Mouse (Mus musculus) embryonic facial prominence, embryonic 12.5 days (tissue): ENCODE data around the gene Hoxa7. TPM values are rescaled to one million over a fixed set of nuclear protein-coding genes. Genes with fewer than 3 reads are reported as not detected.

Experiments
- ATAC-seq: fragments of 200-750 bp; cut with Nextera tagmentation; 2 replicates; pipeline ENCODE4 v1.8.0; 2017; ENCODE audit not compliant: insufficient number of reproducible peaks, insufficient read depth, low FRiP score, low TSS enrichment
- H3K27ac ChIP-seq: fragments of 300-500 bp; sonication (generic); 2 replicates; pipeline ENCODE4 v1.5.1; 2016; ENCODE audit warnings: mild to moderate bottlenecking
- H3K27me3 ChIP-seq: fragments of 300-500 bp; sonication (generic); 2 replicates; pipeline ENCODE4 v1.6.1; 2016; ENCODE audit warnings: mild to moderate bottlenecking, moderate library complexity
- H3K36me3 ChIP-seq: fragments of 300-500 bp; sonication (generic); 2 replicates; pipeline ENCODE4 v1.6.1; 2016; ENCODE audit warnings: mild to moderate bottlenecking
- H3K4me1 ChIP-seq: fragments of 300-500 bp; sonication (generic); 2 replicates; pipeline ENCODE4 v1.6.1; 2016
- H3K4me2 ChIP-seq: fragments of 300-500 bp; sonication (generic); replicated peaks from 2 replicates; pipeline ENCODE4 v1.6.1; 2016; ENCODE audit warnings: mild to moderate bottlenecking, moderate library complexity
- H3K4me3 ChIP-seq: fragments of 300-500 bp; sonication (generic); 2 replicates; pipeline ENCODE4 v1.5.1; 2016; ENCODE audit warnings: mild to moderate bottlenecking
- H3K9ac ChIP-seq: fragments of 300-500 bp; sonication (generic); 2 replicates; pipeline ENCODE4 v1.6.1; 2016; ENCODE audit warnings: mild to moderate bottlenecking, moderate library complexity
- H3K9me3 ChIP-seq: fragments of 300-500 bp; sonication (generic); 2 replicates; pipeline ENCODE4 v1.6.1; 2016; ENCODE audit warnings: mild to moderate bottlenecking, moderate library complexity
- WGBS: fragments of 180-500 bp; shearing (Covaris S2); methylation state at CpG from one replicate; pipeline ENCODE4 v1.1.7; 2016; 5-methylcytosine and 5-hydroxymethylcytosine counted together
- polyA plus RNA-seq: library from polyadenylated mRNA; unstranded; fragments of >200 nt; fragmentation: Nextera tagmentation; extraction: Ambion mirVana; gene quantifications from 2 replicates; pipeline ENCODE4 v1.2.1, GENCODE M21; 2016

Gene Hoxa7
- polyA plus RNA-seq, 1 experiment from 2014 or later, result 0.20 TPM

GRCm38 (mm10) chr6:52180726-52181125 is 40.9 kb downstream of the Hoxa7 start:
- Histone ChIP-seq H3K4me2 (no peak overlapping the region), H3K9ac (no peak overlapping the region), H3K27ac (no peak overlapping the region), H3K27me3 (peaks cover 99% of the 10 kb centered on the region), H3K4me3 (no peak overlapping the region), H3K36me3 (no peaks in the 10 kb centered on the region), H3K4me1 (no peaks in the 10 kb centered on the region), H3K9me3 (no peaks in the 10 kb centered on the region)
- 3% methylated on average over 3 of the region's 3 CpGs for WGBS
- no peak for ATAC-seq

DNA sequence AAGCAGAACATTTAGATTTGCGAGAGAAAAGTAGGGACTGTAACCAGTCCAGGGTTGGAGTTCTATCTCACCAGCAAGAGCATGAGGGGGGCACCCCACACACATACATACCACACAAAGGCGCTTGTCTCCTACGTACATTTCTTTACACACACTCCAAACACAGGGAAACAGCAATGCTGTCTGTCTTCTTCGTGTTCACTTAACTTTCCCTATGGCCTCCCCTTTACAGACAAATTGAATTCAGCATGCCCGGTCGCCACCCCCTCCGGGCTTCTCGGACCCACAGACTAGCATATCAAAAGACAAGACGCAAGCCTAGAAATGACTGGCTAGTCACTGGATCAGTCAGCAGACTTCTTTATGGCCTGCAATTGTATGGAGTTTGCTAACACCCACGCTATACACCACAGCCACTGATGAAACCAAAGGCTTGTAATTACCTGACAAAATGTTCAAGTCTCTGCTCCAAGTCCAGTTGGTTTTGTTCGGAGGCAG is 41.4 kb downstream of the Hoxa7 start:
- H3K27ac ChIP-seq, result no peak overlapping the region

DNA sequence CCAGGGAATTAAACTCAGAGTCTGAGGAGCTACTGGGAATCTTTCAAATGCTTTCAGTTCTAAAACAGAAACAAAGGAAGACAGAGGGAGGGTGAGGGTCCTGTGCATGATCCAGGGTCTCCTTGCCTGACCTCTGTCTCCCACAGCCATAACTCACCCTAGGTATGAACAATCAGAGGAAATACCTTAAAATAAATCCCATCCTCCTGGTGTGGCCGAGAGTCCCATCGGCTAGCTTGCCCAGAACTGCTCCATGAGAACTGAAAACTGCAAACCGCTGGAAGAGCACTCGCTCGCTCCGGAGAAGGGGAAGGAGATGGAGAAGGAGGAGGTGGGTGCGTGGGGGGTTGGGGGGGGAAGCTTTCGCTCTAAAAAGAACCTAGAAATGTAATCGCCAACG is 42.0 kb downstream of the Hoxa7 start:
- 2% methylated on average over 10 of the region's 10 CpGs for WGBS
- no peak overlapping the region; the same call in 1 of the 2 replicates for H3K4me3 ChIP-seq
- no peak overlapping the region; the same call in 1 of the 2 replicates for H3K9ac ChIP-seq
- ATAC-seq, result no peak
- no peak overlapping the region for H3K27ac ChIP-seq
- H3K27me3 ChIP-seq, result peaks cover 99% of the 10 kb centered on the region
- no peaks in the 10 kb centered on the region for H3K9me3 ChIP-seq
- no peaks in the 10 kb centered on the region for H3K4me1 ChIP-seq
- no peaks in the 10 kb centered on the region for H3K36me3 ChIP-seq
- no peak overlapping the region for H3K4me2 ChIP-seq

More for the DNA sequence above, 41.4 kb downstream of the Hoxa7 start:
- WGBS, result under 1% methylated on average over 11 of the region's 11 CpGs
- Histone ChIP-seq H3K27me3 (peaks cover 99% of the 10 kb centered on the region), H3K4me1 (no peaks in the 10 kb centered on the region), H3K9me3 (no peaks in the 10 kb centered on the region), H3K4me2 (no peak overlapping the region), H3K9ac (no peak overlapping the region; the same call in 1 of the 2 replicates), H3K4me3 (no peak overlapping the region), H3K36me3 (no peaks in the 10 kb centered on the region)
- ATAC-seq, result no peak

DNA sequence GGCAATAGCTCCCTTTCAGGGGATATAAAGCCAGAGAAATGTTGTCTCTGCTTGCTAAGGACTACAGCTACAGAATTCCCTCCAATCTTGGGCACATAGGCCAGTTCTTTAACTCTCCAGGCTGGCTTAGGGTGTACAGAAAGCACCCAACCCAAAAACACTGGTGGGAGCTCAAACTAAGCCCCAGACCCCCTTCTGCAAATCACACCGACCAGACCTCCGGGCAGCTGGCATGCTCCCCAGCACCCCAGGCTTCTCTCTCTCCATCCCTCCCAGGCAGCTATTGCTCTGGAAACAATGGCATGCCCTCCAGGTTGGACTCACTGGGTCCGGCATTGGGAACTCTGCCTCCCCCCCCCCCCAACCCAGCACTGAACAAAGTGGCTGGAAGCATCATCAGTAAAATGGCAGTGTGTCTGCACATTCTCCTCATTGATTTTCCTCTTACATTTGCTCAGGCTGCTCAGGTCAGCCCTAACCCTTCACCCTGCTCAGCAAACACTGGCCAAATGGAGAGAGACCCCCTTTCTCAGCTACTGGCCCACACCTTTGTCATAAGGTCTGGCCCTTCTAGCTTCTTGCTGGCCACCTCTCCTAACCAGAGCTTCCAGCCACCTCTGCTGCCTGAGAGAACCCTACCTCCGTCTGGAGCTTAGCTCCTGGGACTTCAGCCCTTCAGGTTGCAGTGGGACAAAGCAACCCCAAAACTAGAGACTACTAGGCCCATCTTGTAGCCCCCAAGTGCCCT is 42.6 kb downstream of the Hoxa7 start:
- Histone ChIP-seq H3K4me3 (no peak overlapping the region), H3K36me3 (no peaks in the 10 kb centered on the region), H3K4me1 (no peaks in the 10 kb centered on the region), H3K27me3 (peaks cover 97% of the 10 kb centered on the region), H3K27ac (no peak overlapping the region), H3K9ac (no peak overlapping the region), H3K9me3 (no peaks in the 10 kb centered on the region), H3K4me2 (no peak overlapping the region; the same call in 1 of the 2 replicates)
- 3% methylated on average over 4 of the region's 4 CpGs for WGBS
- ATAC-seq, result no peak

DNA sequence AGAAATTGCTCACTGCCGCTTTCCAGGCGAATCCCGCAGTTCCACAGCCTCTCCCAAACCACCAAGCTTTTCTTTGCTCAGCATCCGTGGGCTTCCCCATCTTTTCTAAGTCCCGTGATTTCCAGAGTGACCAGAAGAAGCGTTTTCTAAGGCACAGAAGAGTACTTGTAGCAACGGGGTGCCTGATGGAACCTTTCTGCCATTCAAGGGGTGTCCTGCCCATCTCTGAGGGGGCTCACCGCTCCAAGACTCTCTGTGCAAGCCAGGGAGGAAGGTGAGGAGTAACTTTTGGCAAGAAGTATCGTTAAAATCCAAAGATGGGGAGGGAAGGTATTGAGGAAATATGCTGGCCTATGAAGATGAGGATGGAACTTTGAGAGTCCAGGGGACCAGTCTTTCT is 43.8 kb downstream of the Hoxa7 start:
- Histone ChIP-seq H3K9me3 (no peaks in the 10 kb centered on the region), H3K27ac (no peak overlapping the region), H3K4me1 (peaks cover under 1% of the 10 kb centered on the region; the same call in 1 of the 2 replicates), H3K36me3 (no peaks in the 10 kb centered on the region), H3K9ac (no peak overlapping the region; the same call in 1 of the 2 replicates), H3K27me3 (peaks cover 95% of the 10 kb centered on the region), H3K4me2 (no peak overlapping the region), H3K4me3 (peak overlapping the region; percentile 11; the same call in 1 of the 2 replicates)
- ATAC-seq, result no peak
- WGBS, result 1% methylated on average over 9 of the region's 9 CpGs

GRCm38 (mm10) chr6:52177061-52177735 is 44.5 kb downstream of the Hoxa7 start, which contains the start of gene 5730596B20Rik:
TSS of gene 5730596B20Rik (plus strand) at chr6:52177498.
- Histone ChIP-seq H3K9ac (no peak within 1 kb of the TSS; the same call in 1 of the 2 replicates), H3K27ac (0 out of 2 replicates have a peak within 1 kb of the TSS, but pooled peaks have one; percentile 23), H3K4me3 (peak within 1 kb of the TSS; percentile 23; the same call in 1 of the 2 replicates), H3K4me2 (no peak within 1 kb of the TSS; the same call in 1 of the 2 replicates), H3K9me3 (no peaks in the 10 kb centered on the region), H3K27me3 (peaks cover 95% of the 10 kb centered on the region), H3K4me1 (peaks cover 5% of the 10 kb centered on the region; the same call in 1 of the 2 replicates), H3K36me3 (no peaks in the 10 kb centered on the region)
- under 1% methylated on average over 36 of the region's 36 CpGs for WGBS
- ATAC-seq, result no peak

- Histone ChIP-seq H3K9me3 (no peaks in the 10 kb centered on the region), H3K4me2 (no peak overlapping the region), H3K9ac (no peak overlapping the region), H3K4me1 (peaks cover 6% of the 10 kb centered on the region; the same call in 1 of the 2 replicates), H3K27me3 (peaks cover 95% of the 10 kb centered on the region), H3K27ac (0 out of 2 replicates have a peak overlapping the region, but pooled peaks have one; percentile 23), H3K4me3 (peak overlapping the region; percentile 23; the same call in 1 of the 2 replicates), H3K36me3 (no peaks in the 10 kb centered on the region)
- ATAC-seq, result no peak
- 1% methylated on average over 6 of the region's 6 CpGs for WGBS
These were observed 45.3 kb downstream of the Hoxa7 start for GRCm38 (mm10) chr6:52176391-52176790.

GRCm38 (mm10) chr6:52175864-52176263 is 45.8 kb downstream of the Hoxa7 start:
- Histone ChIP-seq H3K4me3 (peak overlapping the region; percentile 23), H3K27ac (0 out of 2 replicates have a peak overlapping the region, but pooled peaks have one; percentile 56), H3K36me3 (no peaks in the 10 kb centered on the region), H3K9ac (no peak overlapping the region; the same call in 1 of the 2 replicates), H3K9me3 (no peaks in the 10 kb centered on the region), H3K27me3 (peaks cover 95% of the 10 kb centered on the region), H3K4me2 (peak overlapping the region; percentile 13; the same call in 1 of the 2 replicates), H3K4me1 (peaks cover 7% of the 10 kb centered on the region; the same call in 1 of the 2 replicates)
- ATAC-seq, result no peak
- 0% methylated on average over 9 of the region's 35 CpGs for WGBS

- Histone ChIP-seq H3K4me2 (0 out of 2 replicates have a peak overlapping the region, but pooled peaks have one; percentile 13), H3K9me3 (no peaks in the 10 kb centered on the region), H3K9ac (no peak overlapping the region), H3K4me3 (peak overlapping the region; percentile 23), H3K4me1 (peaks cover 7% of the 10 kb centered on the region; the same call in 1 of the 2 replicates), H3K27ac (0 out of 2 replicates have a peak overlapping the region, but pooled peaks have one; percentile 56), H3K27me3 (peaks cover 95% of the 10 kb centered on the region), H3K36me3 (no peaks in the 10 kb centered on the region)
- 1% methylated on average over 40 of the region's 41 CpGs for WGBS
- no peak for ATAC-seq
These were observed 46.5 kb downstream of the Hoxa7 start for GRCm38 (mm10) chr6:52174968-52175751.

DNA sequence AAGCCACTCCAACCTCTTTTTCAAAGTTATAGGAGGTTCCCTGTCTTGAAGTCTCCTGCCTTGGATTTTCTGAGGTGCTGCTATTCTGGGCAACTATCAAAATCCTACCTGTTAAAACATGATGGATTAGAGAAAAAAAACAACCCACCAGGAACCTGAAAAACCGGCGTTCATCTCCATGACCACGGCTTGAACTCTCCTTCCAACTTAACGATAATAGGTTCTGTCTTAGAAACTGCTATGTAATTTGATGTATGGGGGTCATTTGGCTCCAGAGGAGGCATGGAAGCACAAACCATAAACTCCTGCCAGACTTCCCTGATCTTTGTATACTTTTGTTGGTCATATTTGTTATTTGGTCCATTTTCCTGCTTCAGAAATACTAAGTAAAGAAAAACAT is 48.0 kb downstream of the Hoxa7 start:
- no peak overlapping the region for H3K4me3 ChIP-seq
- no peak overlapping the region for H3K27ac ChIP-seq
- H3K4me1 ChIP-seq, result peaks cover 7% of the 10 kb centered on the region; the same call in 1 of the 2 replicates
- peak overlapping the region; percentile 44; the same call in 1 of the 2 replicates for H3K4me2 ChIP-seq
- no peaks in the 10 kb centered on the region for H3K36me3 ChIP-seq
- peaks cover 89% of the 10 kb centered on the region for H3K27me3 ChIP-seq
- H3K9me3 ChIP-seq, result no peaks in the 10 kb centered on the region
- no peak for ATAC-seq
- 3% methylated on average over 4 of the region's 4 CpGs for WGBS
- no peak overlapping the region for H3K9ac ChIP-seq
